Mouse (Mus musculus): Measurements from ENCODE around the gene Gm11733. TPM values are rescaled to one million over a fixed set of nuclear protein-coding genes. Genes with fewer than 3 reads are reported as not detected.

Gene Gm11733
- polyA plus RNA-seq, 1 experiment from 2014 or later, result not detected

GRCm38 (mm10) chr11:117508972-117509371, 24.8 kb downstream of the Gm11733 start:
- WGBS (ENCODE audit: insufficient replicate concordance), result 76% methylated on average over 4 of the region's 4 CpGs
- no peak for ATAC-seq (ENCODE audit: insufficient read depth)
- no peaks in the 10 kb centered on the region for H3K27me3 ChIP-seq
- H3K9ac ChIP-seq, result no peak overlapping the region
- H3K27ac ChIP-seq (replicated peaks), result no peak overlapping the region
- H3K4me3 ChIP-seq (replicated peaks), result no peak overlapping the region
- H3K4me1 ChIP-seq (replicated peaks), result no peaks in the 10 kb centered on the region
- H3K36me3 ChIP-seq (replicated peaks), result no peaks in the 10 kb centered on the region
- no peak overlapping the region for H3K4me2 ChIP-seq
- no peaks in the 10 kb centered on the region for H3K9me3 ChIP-seq (replicated peaks)

GRCm38 (mm10) chr11:117515718-117516421, 31.7 kb downstream of the Gm11733 start:
- no peaks in the 10 kb centered on the region for H3K27me3 ChIP-seq
- H3K4me1 ChIP-seq (replicated peaks), result no peaks in the 10 kb centered on the region
- H3K36me3 ChIP-seq (replicated peaks), result no peaks in the 10 kb centered on the region
- no peak overlapping the region for H3K27ac ChIP-seq (replicated peaks)
- no peaks in the 10 kb centered on the region for H3K9me3 ChIP-seq (replicated peaks)
- H3K4me2 ChIP-seq, result no peak overlapping the region
- H3K9ac ChIP-seq, result no peak overlapping the region
- no peak overlapping the region for H3K4me3 ChIP-seq (replicated peaks)
- WGBS (ENCODE audit: insufficient replicate concordance), result 73% methylated on average over 10 of the region's 10 CpGs
- no peak for ATAC-seq (ENCODE audit: insufficient read depth)

GRCm38 (mm10) chr11:117516422-117516796, 32.2 kb downstream of the Gm11733 start:
- Histone ChIP-seq H3K4me3 (replicated peaks) (no peak overlapping the region), H3K27ac (replicated peaks) (no peak overlapping the region), H3K9ac (no peak overlapping the region), H3K4me1 (replicated peaks) (no peaks in the 10 kb centered on the region), H3K36me3 (replicated peaks) (no peaks in the 10 kb centered on the region), H3K27me3 (no peaks in the 10 kb centered on the region), H3K4me2 (no peak overlapping the region), H3K9me3 (replicated peaks) (no peaks in the 10 kb centered on the region)
- no peak for ATAC-seq (ENCODE audit: insufficient read depth)
- WGBS (ENCODE audit: insufficient replicate concordance), result 69% methylated on average over 3 of the region's 3 CpGs

- ATAC-seq (ENCODE audit: insufficient read depth), result no peak
- Histone ChIP-seq H3K36me3 (replicated peaks) (no peaks in the 10 kb centered on the region), H3K9me3 (replicated peaks) (no peaks in the 10 kb centered on the region), H3K9ac (no peak overlapping the region), H3K27ac (replicated peaks) (no peak overlapping the region), H3K4me2 (no peak overlapping the region), H3K4me1 (replicated peaks) (no peaks in the 10 kb centered on the region), H3K4me3 (replicated peaks) (no peak overlapping the region), H3K27me3 (peaks cover 8% of the 10 kb centered on the region; the same call in 1 of the 2 replicates)
- WGBS (ENCODE audit: insufficient replicate concordance), result 57% methylated on average over 13 of the region's 13 CpGs
These were observed 38.0 kb downstream of the Gm11733 start for GRCm38 (mm10) chr11:117521906-117522780.

GRCm38 (mm10) chr11:117522879-117523519, 38.8 kb downstream of the Gm11733 start:
- H3K4me2 ChIP-seq, result no peak overlapping the region
- no peaks in the 10 kb centered on the region for H3K36me3 ChIP-seq (replicated peaks)
- no peak overlapping the region for H3K9ac ChIP-seq
- H3K9me3 ChIP-seq (replicated peaks), result no peaks in the 10 kb centered on the region
- 51% methylated on average over 16 of the region's 16 CpGs for WGBS (ENCODE audit: insufficient replicate concordance)
- no peaks in the 10 kb centered on the region for H3K4me1 ChIP-seq (replicated peaks)
- no peak overlapping the region for H3K4me3 ChIP-seq (replicated peaks)
- peaks cover 8% of the 10 kb centered on the region; the same call in 1 of the 2 replicates for H3K27me3 ChIP-seq
- H3K27ac ChIP-seq (replicated peaks), result no peak overlapping the region
- no peak for ATAC-seq (ENCODE audit: insufficient read depth)

GRCm38 (mm10) chr11:117525606-117526349, 41.6 kb downstream of the Gm11733 start:
- peaks cover 8% of the 10 kb centered on the region; the same call in 1 of the 2 replicates for H3K27me3 ChIP-seq
- WGBS (ENCODE audit: insufficient replicate concordance), result 11% methylated on average over 18 of the region's 18 CpGs
- no peaks in the 10 kb centered on the region for H3K9me3 ChIP-seq (replicated peaks)
- no peak for ATAC-seq (ENCODE audit: insufficient read depth)
- H3K36me3 ChIP-seq (replicated peaks), result no peaks in the 10 kb centered on the region
- H3K27ac ChIP-seq (replicated peaks), result no peak overlapping the region
- no peak overlapping the region for H3K4me2 ChIP-seq
- H3K9ac ChIP-seq, result no peak overlapping the region
- no peak overlapping the region for H3K4me3 ChIP-seq (replicated peaks)
- no peaks in the 10 kb centered on the region for H3K4me1 ChIP-seq (replicated peaks)

GRCm38 (mm10) chr11:117532374-117532773, 48.2 kb downstream of the Gm11733 start:
- Histone ChIP-seq H3K4me1 (replicated peaks) (no peaks in the 10 kb centered on the region), H3K9ac (no peak overlapping the region), H3K9me3 (replicated peaks) (no peaks in the 10 kb centered on the region), H3K4me2 (no peak overlapping the region), H3K36me3 (replicated peaks) (no peaks in the 10 kb centered on the region), H3K27ac (replicated peaks) (no peak overlapping the region), H3K27me3 (no peaks in the 10 kb centered on the region; the same call in 1 of the 2 replicates), H3K4me3 (replicated peaks) (no peak overlapping the region)
- no peak for ATAC-seq (ENCODE audit: insufficient read depth)
- 64% methylated on average over 10 of the region's 10 CpGs for WGBS (ENCODE audit: insufficient replicate concordance)

- Histone ChIP-seq H3K9ac (no peak overlapping the region), H3K4me3 (replicated peaks) (no peak overlapping the region), H3K27ac (replicated peaks) (no peak overlapping the region), H3K4me2 (no peak overlapping the region), H3K36me3 (replicated peaks) (no peaks in the 10 kb centered on the region), H3K4me1 (replicated peaks) (no peaks in the 10 kb centered on the region), H3K27me3 (no peaks in the 10 kb centered on the region; the same call in 1 of the 2 replicates), H3K9me3 (replicated peaks) (no peaks in the 10 kb centered on the region)
- no peak for ATAC-seq (ENCODE audit: insufficient read depth)
- WGBS (ENCODE audit: insufficient replicate concordance), result 59% methylated on average over 10 of the region's 10 CpGs
These were observed 50.7 kb downstream of the Gm11733 start for GRCm38 (mm10) chr11:117534912-117535311.

GRCm38 (mm10) chr11:117535491-117536304, 51.5 kb downstream of the Gm11733 start:
- Histone ChIP-seq H3K9me3 (replicated peaks) (no peaks in the 10 kb centered on the region), H3K4me2 (no peak overlapping the region), H3K4me3 (replicated peaks) (no peak overlapping the region), H3K27ac (replicated peaks) (no peak overlapping the region), H3K4me1 (replicated peaks) (no peaks in the 10 kb centered on the region), H3K27me3 (peaks cover 2% of the 10 kb centered on the region; the same call in 1 of the 2 replicates), H3K9ac (no peak overlapping the region), H3K36me3 (replicated peaks) (no peaks in the 10 kb centered on the region)
- no peak for ATAC-seq (ENCODE audit: insufficient read depth)
- WGBS (ENCODE audit: insufficient replicate concordance), result 45% methylated on average over 9 of the region's 9 CpGs

- H3K9me3 ChIP-seq (replicated peaks), result no peaks in the 10 kb centered on the region
- H3K4me3 ChIP-seq (replicated peaks), result no peak overlapping the region
- ATAC-seq (ENCODE audit: insufficient read depth), result no peak
- H3K9ac ChIP-seq, result no peak overlapping the region
- no peak overlapping the region for H3K27ac ChIP-seq (replicated peaks)
- no peaks in the 10 kb centered on the region for H3K4me1 ChIP-seq (replicated peaks)
- H3K36me3 ChIP-seq (replicated peaks), result no peaks in the 10 kb centered on the region
- peaks cover 6% of the 10 kb centered on the region; the same call in 1 of the 2 replicates for H3K27me3 ChIP-seq
- 36% methylated on average over 3 of the region's 3 CpGs for WGBS (ENCODE audit: insufficient replicate concordance)
- no peak overlapping the region for H3K4me2 ChIP-seq
These were observed 52.4 kb downstream of the Gm11733 start for GRCm38 (mm10) chr11:117536586-117536985.
